Mouse (Mus musculus) lung, postnatal 0 days (tissue): Measurements from ENCODE around the gene Eral1. TPM values are rescaled to one million over a fixed set of nuclear protein-coding genes. Genes with fewer than 3 reads are reported as not detected.

Experiments used
- ATAC-seq: fragments of 200-750 bp; cut with Nextera tagmentation; 2 replicates; pipeline ENCODE4 v1.8.0; 2017; ENCODE audit warnings: moderate library complexity
- DNase-seq: peaks from one replicate; pipeline ENCODE4 v3.0.0-alpha.2; 2016; ENCODE audit warnings: low spot score
- H3K27ac ChIP-seq: fragments of 300-500 bp; sonication (generic); 2 replicates; pipeline ENCODE4 v1.5.1; 2014; ENCODE audit warnings: antibody characterized with exemption, mild to moderate bottlenecking, low read length, mixed read lengths
- H3K27me3 ChIP-seq: fragments of 300-500 bp; sonication (generic); replicated peaks from 2 replicates; pipeline ENCODE4 v1.6.1; 2014; ENCODE audit warnings: low read length, mixed read lengths; ENCODE audit not compliant: insufficient read depth
- H3K36me3 ChIP-seq: fragments of 300-500 bp; sonication (generic); 2 replicates; pipeline ENCODE4 v1.6.1; 2014; ENCODE audit warnings: low read length, mixed read lengths; ENCODE audit not compliant: insufficient read depth
- H3K4me1 ChIP-seq: fragments of 300-500 bp; sonication (generic); 2 replicates; pipeline ENCODE4 v1.6.1; 2014; ENCODE audit warnings: antibody characterized with exemption, low read depth, low read length, mixed read lengths; ENCODE audit not compliant: insufficient read depth
- H3K4me2 ChIP-seq: fragments of 300-500 bp; sonication (generic); replicated peaks from 2 replicates; pipeline ENCODE4 v1.6.1; 2014; ENCODE audit warnings: low read depth, mild to moderate bottlenecking, low read length, moderate library complexity, mixed read lengths
- H3K4me3 ChIP-seq: fragments of 300-500 bp; sonication (generic); 2 replicates; pipeline ENCODE4 v1.5.1; 2014; ENCODE audit warnings: low read depth, low read length
- H3K9ac ChIP-seq: fragments of 300-500 bp; sonication (generic); replicated peaks from 2 replicates; pipeline ENCODE4 v1.6.1; 2014; ENCODE audit warnings: low read depth, mild to moderate bottlenecking
- H3K9me3 ChIP-seq: fragments of 300-500 bp; sonication (generic); 2 replicates; pipeline ENCODE4 v1.6.1; 2016; ENCODE audit warnings: low read length, mixed read lengths
- CTCF ChIP-seq: IDR thresholded peaks from 2 replicates; pipeline ENCODE4 v1.5.1; 2016; ENCODE audit warnings: antibody characterized with exemption, mild to moderate bottlenecking
- EP300 ChIP-seq: IDR thresholded peaks from 2 replicates; pipeline ENCODE4 v1.6.1; 2016; ENCODE audit warnings: antibody characterized with exemption, mild to moderate bottlenecking, control low read depth
- WGBS: fragments of 180-500 bp; shearing (Covaris S2); extraction: QIAGEN DNeasy Blood & Tissue Kit; methylation state at CpG from one replicate; pipeline ENCODE4 v1.1.7; 2014; 5-methylcytosine and 5-hydroxymethylcytosine counted together
- polyA plus RNA-seq: library from polyadenylated mRNA; unstranded; fragments of >200 nt; fragmentation: Nextera tagmentation; extraction: Ambion mirVana; gene quantifications from 2 replicates; pipeline ENCODE4 v1.2.1, GENCODE M21; 2015

Gene Eral1
- polyA plus RNA-seq, 1 experiment from 2014 or later = 17.7 TPM

DNA sequence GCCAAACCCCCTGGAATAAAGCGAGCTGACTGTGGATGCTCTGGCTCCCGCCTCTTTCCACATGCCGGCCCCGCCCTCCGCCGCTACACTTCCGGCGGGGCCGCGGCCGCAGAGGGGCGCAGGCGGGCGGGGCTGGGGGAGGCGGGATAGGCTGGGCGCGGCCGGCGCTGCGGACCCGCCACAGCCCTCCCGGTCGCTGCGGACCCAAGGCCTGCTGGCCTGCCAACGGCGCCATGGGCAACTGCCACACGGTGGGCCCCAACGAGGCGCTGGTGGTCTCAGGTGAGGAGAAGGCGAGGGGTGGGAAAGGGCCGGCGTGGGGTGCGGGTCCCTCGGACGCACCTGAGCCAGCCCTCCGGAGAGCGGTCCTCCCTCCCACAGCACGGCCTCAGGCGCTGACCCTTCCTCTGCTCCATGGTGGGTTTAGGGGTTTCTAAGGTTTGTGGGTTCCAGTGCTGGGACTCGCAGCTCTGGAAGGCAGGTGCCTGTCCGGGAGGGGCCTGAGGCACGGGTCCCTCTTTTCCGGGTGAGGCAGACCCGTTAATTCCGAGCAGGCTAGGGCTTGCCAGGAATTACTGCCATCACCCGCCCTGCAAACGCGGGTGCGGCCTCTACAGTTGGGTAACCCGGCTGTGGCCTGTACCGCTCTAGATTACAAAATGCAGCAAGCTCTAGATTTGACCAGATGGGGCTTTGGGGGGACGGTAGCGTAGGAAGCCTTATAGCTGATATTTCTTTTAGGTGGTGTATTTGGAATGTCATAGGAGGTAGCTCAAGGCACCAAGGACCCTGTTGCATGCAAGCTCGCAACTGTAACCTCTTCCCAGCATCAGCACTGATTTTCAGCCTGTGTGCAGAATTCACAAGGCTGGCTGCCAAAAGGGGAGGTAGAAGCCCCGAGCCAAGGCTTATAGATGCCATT, 42.1 kb downstream of the Eral1 start, which contains the start of gene Flot2:
TSS of gene Flot2 (plus strand) at position 101 of the 922 bp plus-strand sequence.
- 4% methylated on average over 46 of the region's 55 CpGs for WGBS
- no peaks in the 10 kb centered on the region for H3K27me3 ChIP-seq
- peak within 1 kb of the TSS; percentile 76 for H3K4me3 ChIP-seq
- H3K9ac ChIP-seq = peak within 1 kb of the TSS; percentile 76
- H3K9me3 ChIP-seq = no peaks in the 10 kb centered on the region
- ATAC-seq (peak; percentile 91), DNase-seq (peak; percentile 84)
- H3K4me1 ChIP-seq = peaks cover 8% of the 10 kb centered on the region; the same call in 1 of the 2 replicates
- H3K27ac ChIP-seq = peak within 1 kb of the TSS; percentile 89
- no peaks in the 10 kb centered on the region for H3K36me3 ChIP-seq
- TF ChIP-seq CTCF = peak; percentile 37; the same call in 1 of the 2 replicates
- no peak for TF ChIP-seq EP300
- H3K4me2 ChIP-seq = peak within 1 kb of the TSS; percentile 85

- no peak for DNase-seq
- H3K36me3 ChIP-seq = no peaks in the 10 kb centered on the region
- ATAC-seq = no peak
- H3K9me3 ChIP-seq = no peaks in the 10 kb centered on the region
- TF ChIP-seq EP300 (no peak), CTCF (no peak)
- WGBS = 75% methylated on average over 10 of the region's 10 CpGs
- no peak overlapping the region for H3K4me2 ChIP-seq
- no peak overlapping the region for H3K4me3 ChIP-seq
- H3K27ac ChIP-seq = no peak overlapping the region
- H3K4me1 ChIP-seq = peaks cover 15% of the 10 kb centered on the region
- H3K27me3 ChIP-seq = no peaks in the 10 kb centered on the region
- H3K9ac ChIP-seq = no peak overlapping the region
Observed at GRCm38 (mm10) chr11:78036791-78037190, 43.4 kb downstream of the Eral1 start.

DNA sequence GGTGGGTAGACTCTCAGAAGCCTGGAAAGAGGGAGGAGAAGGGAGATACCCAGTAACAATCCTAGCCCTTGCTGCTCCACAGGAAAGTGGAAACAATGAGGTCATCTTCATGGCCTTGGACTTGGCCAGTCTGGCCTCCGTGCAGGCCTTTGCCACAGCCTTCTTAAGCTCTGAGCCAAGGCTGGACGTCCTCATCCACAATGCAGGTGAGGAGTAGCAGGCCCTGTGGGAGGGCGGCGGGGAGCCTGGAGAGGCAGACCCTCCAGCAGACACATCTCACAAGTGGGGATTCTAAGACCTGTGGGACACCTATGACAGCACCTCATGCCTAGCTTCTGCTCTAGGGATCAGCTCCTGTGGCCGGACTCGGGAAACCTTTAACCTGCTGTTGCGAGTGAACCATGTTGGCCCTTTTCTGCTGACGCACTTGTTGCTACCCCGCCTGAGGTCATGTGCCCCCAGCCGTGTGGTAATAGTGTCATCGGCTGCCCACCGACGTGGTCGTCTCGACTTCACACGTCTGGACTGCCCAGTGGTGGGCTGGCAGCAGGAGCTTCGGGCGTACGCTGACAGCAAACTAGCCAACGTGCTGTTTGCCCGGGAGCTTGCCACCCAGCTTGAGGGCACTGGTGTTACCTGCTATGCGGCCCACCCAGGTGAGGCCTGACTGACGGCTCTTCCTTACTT, 46.1 kb downstream of the Eral1 start:
- 93% methylated on average over 23 of the region's 23 CpGs for WGBS
- DNase-seq (no peak), ATAC-seq (no peak)
- Histone ChIP-seq H3K27ac (no peak overlapping the region), H3K36me3 (no peaks in the 10 kb centered on the region), H3K4me2 (no peak overlapping the region), H3K9ac (no peak overlapping the region), H3K4me3 (no peak overlapping the region), H3K27me3 (no peaks in the 10 kb centered on the region), H3K4me1 (peaks cover 15% of the 10 kb centered on the region), H3K9me3 (no peaks in the 10 kb centered on the region)
- TF ChIP-seq CTCF (no peak), EP300 (no peak)

DNA sequence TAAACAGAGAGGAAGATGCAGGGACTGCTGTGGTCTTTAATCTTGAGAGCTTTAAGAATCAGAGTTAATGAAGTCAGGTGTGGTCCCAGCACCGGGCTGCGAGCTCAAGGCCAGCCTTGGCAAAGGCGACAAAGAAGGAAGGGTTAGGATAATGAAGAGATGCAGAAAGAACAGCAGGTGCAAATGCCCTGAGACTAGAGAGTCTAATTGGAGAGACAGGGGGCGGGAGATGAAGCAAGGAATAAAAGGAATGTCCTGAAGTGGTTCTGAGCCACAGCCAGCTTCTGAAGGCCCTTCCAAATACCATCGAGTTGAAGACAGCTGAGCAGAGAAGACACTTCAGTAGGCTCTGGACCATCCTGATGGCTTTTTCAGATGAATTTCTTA, 47.4 kb downstream of the Eral1 start:
- peak overlapping the region; percentile 61 for H3K4me3 ChIP-seq
- H3K9ac ChIP-seq = peak overlapping the region; percentile 51
- no peaks in the 10 kb centered on the region for H3K9me3 ChIP-seq
- WGBS = 10% methylated on average over 5 of the region's 5 CpGs
- peak overlapping the region; percentile 79 for H3K27ac ChIP-seq
- H3K27me3 ChIP-seq = no peaks in the 10 kb centered on the region
- TF ChIP-seq EP300 = no peak
- TF ChIP-seq CTCF = no peak
- H3K36me3 ChIP-seq = no peaks in the 10 kb centered on the region
- DNase-seq = peak; percentile 28
- no peak for ATAC-seq
- peak overlapping the region; percentile 99 for H3K4me2 ChIP-seq
- peaks cover 10% of the 10 kb centered on the region for H3K4me1 ChIP-seq

DNA sequence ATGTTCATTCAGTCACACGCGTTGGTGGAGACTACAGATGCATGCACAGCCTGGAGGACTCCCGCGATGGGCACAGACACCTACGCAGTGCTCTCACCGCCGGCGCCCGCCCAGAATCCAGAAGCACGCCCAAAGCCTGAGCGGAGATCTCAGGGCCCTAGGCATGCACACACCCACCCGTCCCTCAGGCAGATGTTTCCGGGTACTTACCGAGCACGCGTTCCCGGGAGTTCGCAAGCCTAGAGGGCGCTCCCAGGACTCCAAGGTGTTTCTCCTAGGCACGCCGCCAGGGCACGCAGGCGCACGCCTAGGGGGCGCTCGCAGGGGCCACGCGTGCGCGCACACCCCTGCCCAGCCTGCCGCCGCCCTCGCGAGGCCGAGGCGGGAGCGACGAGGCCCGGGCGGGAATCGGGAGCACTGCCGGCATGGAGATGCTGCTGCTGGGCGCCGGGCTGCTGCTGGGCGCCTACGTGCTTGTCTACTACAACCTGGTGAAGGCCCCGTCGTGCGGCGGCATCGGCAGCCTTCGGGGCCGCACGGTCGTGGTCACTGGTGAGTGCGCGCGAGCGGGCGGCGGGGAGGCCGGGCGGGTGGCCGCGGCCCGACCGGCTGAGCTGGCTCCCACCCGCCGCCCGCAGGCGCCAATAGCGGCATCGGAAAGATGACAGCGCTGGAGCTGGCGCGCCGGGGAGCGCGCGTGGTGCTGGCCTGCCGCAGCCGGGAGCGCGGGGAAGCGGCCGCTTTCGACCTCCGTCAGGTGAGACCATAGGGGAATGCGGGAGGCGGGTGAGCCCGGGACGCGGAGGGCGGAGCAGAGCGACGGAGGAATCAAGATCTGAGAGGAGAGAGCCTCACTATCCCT, 48.0 kb downstream of the Eral1 start, which contains the start of gene Dhrs13:
TSS of gene Dhrs13 (plus strand) at position 334 of the 862 bp plus-strand sequence.
- Histone ChIP-seq H3K4me2 (peak within 1 kb of the TSS; percentile 99), H3K27ac (peak within 1 kb of the TSS; percentile 79), H3K4me1 (peaks cover 7% of the 10 kb centered on the region), H3K4me3 (peak within 1 kb of the TSS; percentile 61), H3K9me3 (no peaks in the 10 kb centered on the region), H3K36me3 (0 out of 2 replicates have a peak, but pooled peaks cover 5% of the 10 kb centered on the region), H3K27me3 (no peaks in the 10 kb centered on the region), H3K9ac (peak within 1 kb of the TSS; percentile 51)
- ATAC-seq (peak; percentile 93), DNase-seq (peak; percentile 97)
- no peak for TF ChIP-seq EP300
- peak; percentile 92 for TF ChIP-seq CTCF
- WGBS = under 1% methylated on average over 83 of the region's 96 CpGs
